Mouse (Mus musculus): ENCODE data around the gene Gpr107. TPM values are rescaled to one million over a fixed set of nuclear protein-coding genes. Genes with fewer than 3 reads are reported as not detected.

The Gpr107 gene
- polyA plus RNA-seq, 1 experiment: 92.5 TPM

DNA sequence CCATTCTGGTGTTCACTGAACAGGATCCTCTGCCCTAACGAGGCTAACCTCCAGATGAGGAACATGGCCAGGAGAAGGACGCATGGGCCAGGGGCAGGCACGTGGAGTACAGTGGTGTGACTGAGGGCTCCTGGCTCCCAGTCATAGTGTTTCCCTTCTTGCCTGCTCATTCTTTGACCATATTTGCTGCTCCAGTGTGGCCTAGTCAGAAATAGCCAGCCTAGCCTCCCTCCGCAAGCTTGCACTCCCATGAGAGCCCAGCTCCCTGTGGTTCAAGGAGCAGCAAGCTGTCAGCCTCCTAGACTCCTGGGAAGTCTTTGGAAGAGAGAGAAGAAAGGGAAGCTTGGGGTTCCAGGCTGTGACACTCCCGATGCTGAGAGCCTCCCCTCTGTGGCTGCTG lies 52.6 kb downstream of the Gpr107 start:
- Histone ChIP-seq H3K4me1 (ENCODE audit: control insufficient read depth, insufficient read depth, low read length) (no peaks in the 10 kb centered on the region), H3K27ac (ENCODE audit: insufficient read depth, low read length) (no peak overlapping the region), H3K4me3 (ENCODE audit: insufficient read depth, low read length) (no peak overlapping the region)
- TF ChIP-seq CTCF (IDR thresholded peaks at IDR 0.05; ENCODE audit: borderline replicate concordance, insufficient read depth, low read length): no peak
- TF ChIP-seq POLR2A (IDR thresholded peaks at IDR 0.05; ENCODE audit: low read depth, low read length): no peak

DNA sequence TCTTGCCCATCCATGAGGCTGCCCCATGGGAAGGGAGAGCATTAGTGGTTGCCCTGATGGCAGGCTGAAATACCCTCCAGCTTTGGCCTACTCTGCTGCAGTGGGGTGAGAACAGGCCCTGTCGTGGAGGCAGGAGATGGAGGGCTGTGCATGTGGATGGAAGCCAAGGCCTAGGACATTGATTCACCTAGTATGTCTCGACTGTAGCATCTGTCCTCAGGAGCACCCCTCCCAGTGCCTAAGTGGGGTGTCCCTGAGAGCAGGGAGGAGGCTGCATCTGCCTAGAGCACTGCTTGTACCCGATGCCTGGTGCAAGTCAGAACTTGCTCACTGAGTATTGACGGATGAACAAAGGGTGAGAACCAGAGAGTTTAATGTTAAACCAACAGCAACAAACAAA lies 54.1 kb downstream of the Gpr107 start:
- Histone ChIP-seq H3K4me3 (ENCODE audit: insufficient read depth, low read length) (no peak overlapping the region), H3K27ac (ENCODE audit: insufficient read depth, low read length) (no peak overlapping the region), H3K4me1 (ENCODE audit: control insufficient read depth, insufficient read depth, low read length) (no peaks in the 10 kb centered on the region)
- no peak for TF ChIP-seq POLR2A (IDR thresholded peaks at IDR 0.05; ENCODE audit: low read depth, low read length)
- TF ChIP-seq CTCF (IDR thresholded peaks at IDR 0.05; ENCODE audit: borderline replicate concordance, insufficient read depth, low read length): no peak

DNA sequence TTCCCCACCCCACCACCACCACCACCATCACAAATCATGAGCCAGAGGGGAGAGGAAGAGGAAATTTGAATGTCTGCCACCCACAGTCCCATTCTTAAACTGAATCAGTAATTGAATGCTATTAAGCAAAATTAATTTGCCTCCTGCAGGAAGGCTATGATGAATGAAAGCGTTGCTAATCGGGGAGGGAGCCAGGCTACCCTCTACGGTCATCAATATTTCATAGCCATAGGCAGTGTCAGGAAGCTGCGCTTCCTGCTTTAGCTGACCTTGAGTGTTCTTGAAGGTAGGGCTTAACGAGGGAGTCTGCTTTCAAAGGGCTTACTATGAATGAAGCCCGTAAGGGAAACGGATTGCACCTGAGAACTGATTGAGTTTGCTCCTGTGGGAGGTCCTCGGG lies 54.8 kb downstream of the Gpr107 start:
- TF ChIP-seq POLR2A (IDR thresholded peaks at IDR 0.05; ENCODE audit: low read depth, low read length) (no peak), CTCF (IDR thresholded peaks at IDR 0.05; ENCODE audit: borderline replicate concordance, insufficient read depth, low read length) (no peak)
- H3K4me1 ChIP-seq (ENCODE audit: control insufficient read depth, insufficient read depth, low read length): no peaks in the 10 kb centered on the region
- no peak overlapping the region for H3K27ac ChIP-seq (ENCODE audit: insufficient read depth, low read length)
- H3K4me3 ChIP-seq (ENCODE audit: insufficient read depth, low read length): no peak overlapping the region

DNA sequence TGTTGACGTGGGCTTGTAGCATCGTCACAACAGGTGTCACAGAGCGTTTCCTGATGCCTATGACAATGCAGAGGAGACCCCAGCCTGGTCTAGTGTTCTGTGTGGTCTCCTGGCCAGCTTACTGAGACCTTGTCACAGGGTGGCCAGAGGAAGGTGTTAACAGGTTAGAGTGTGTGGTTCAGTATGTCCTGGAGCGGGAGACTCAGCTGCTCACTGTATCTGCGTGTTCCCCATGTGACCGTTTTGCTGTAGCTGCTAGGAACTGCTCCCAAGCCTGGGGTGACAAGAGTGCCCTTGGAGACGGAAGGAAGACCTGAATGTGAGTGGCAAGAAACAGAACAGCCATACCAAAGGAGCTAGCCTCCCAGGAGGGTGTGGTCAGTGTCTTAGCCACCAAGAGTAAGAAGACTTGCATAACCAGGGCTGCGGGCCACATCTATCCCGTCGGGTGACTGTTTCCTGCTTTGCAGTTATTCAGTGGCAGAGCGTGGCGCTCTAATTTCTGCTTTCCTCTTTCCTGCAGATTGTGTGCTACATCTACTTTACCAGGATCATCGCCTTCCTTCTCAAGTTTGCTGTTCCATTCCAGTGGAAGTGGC lies 56.5 kb downstream of the Gpr107 start:
- Histone ChIP-seq H3K4me3 (ENCODE audit: insufficient read depth, low read length) (no peak overlapping the region), H3K4me1 (ENCODE audit: control insufficient read depth, insufficient read depth, low read length) (no peaks in the 10 kb centered on the region), H3K27ac (ENCODE audit: insufficient read depth, low read length) (no peak overlapping the region)
- TF ChIP-seq POLR2A (IDR thresholded peaks at IDR 0.05; ENCODE audit: low read depth, low read length): no peak
- TF ChIP-seq CTCF (IDR thresholded peaks at IDR 0.05; ENCODE audit: borderline replicate concordance, insufficient read depth, low read length): no peak

DNA sequence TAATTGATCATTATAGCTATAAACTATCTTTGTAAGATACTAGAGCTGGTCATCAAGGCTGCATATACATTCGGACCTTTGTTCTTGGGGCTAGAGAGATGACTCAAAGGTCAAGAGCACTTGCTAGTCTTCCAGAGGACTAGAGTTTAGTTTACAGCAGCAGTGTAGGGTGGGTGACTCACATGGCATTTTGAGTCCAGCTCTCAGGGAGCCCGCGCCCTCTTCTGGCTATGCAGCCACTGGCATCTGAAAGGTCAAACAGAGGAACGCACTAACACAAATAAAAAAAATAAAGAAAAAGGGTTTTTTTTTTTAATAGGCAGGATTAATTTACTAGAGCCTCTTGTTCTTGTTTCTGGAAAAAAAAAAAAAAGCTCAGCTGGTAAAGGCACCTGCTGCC lies 57.4 kb downstream of the Gpr107 start:
- no peak overlapping the region for H3K4me3 ChIP-seq (ENCODE audit: insufficient read depth, low read length)
- H3K4me1 ChIP-seq (ENCODE audit: control insufficient read depth, insufficient read depth, low read length): no peaks in the 10 kb centered on the region
- TF ChIP-seq POLR2A (IDR thresholded peaks at IDR 0.05; ENCODE audit: low read depth, low read length) (no peak), CTCF (IDR thresholded peaks at IDR 0.05; ENCODE audit: borderline replicate concordance, insufficient read depth, low read length) (0 out of 2 replicates have a peak, but pooled peaks have one; percentile 27)

DNA sequence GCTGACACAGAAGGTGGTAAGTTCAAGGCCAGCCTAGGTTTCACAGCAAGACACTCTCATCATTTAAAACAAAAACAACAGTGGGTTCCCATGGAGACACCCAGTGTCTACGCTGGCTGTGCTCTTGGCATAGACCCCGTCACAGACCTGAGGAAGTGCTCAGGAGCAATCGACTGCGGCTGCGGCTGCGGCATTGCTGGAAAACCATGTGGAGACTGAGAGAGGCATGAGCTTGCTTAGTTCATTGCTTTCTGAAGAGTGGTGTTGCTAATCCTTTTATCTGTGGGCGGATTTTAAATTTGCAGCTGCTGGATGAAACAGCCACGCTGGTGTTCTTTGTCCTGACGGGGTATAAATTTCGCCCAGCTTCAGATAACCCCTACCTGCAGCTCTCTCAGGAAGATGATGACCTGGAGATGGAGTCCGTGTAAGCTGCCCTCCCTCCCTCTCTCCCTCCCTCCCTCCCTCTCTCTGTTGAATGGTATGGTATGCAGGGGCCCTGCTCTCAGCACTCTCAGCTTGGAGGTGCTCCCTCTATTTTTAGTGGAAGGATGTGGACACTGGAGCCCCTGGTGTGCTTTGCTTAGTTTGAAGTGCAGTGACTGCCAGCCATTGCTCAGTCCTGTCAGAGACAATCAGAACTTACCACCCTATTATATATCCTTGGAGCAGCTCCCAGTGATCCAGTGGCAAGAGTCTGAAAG lies 58.2 kb downstream of the Gpr107 start:
- no peak for TF ChIP-seq CTCF (IDR thresholded peaks at IDR 0.05; ENCODE audit: borderline replicate concordance, insufficient read depth, low read length)
- no peak for TF ChIP-seq POLR2A (IDR thresholded peaks at IDR 0.05; ENCODE audit: low read depth, low read length)
- H3K4me3 ChIP-seq (ENCODE audit: insufficient read depth, low read length): no peak overlapping the region
- no peak overlapping the region for H3K27ac ChIP-seq (ENCODE audit: insufficient read depth, low read length)
- no peaks in the 10 kb centered on the region for H3K4me1 ChIP-seq (ENCODE audit: control insufficient read depth, insufficient read depth, low read length)

More for the DNA sequence above, 57.4 kb downstream of the Gpr107 start:
- no peak overlapping the region for H3K27ac ChIP-seq (ENCODE audit: insufficient read depth, low read length)

DNA sequence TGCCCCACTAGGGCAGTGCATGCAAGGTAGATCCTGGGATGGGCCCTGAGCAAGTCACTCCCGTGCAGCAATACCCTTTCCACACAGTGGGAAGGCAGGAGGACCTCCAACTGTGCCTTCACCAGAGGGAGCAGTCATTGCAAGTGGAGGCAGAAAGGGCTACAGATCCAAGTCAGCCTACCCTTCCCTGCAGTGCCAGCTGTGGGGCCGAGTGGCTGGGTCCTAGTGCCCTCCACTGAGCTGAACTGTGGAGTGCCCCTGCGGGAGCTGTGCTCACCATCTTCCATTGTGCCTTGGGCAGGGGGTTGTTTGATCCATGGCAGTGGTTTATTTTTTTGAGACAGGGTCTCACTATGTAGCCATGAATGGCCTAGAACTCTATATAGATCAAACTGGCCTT lies 59.1 kb downstream of the Gpr107 start:
- no peak overlapping the region for H3K4me3 ChIP-seq (ENCODE audit: insufficient read depth, low read length)
- no peak overlapping the region for H3K27ac ChIP-seq (ENCODE audit: insufficient read depth, low read length)
- TF ChIP-seq POLR2A (IDR thresholded peaks at IDR 0.05; ENCODE audit: low read depth, low read length): no peak
- no peak for TF ChIP-seq CTCF (IDR thresholded peaks at IDR 0.05; ENCODE audit: borderline replicate concordance, insufficient read depth, low read length)
- no peaks in the 10 kb centered on the region for H3K4me1 ChIP-seq (ENCODE audit: control insufficient read depth, insufficient read depth, low read length)

DNA sequence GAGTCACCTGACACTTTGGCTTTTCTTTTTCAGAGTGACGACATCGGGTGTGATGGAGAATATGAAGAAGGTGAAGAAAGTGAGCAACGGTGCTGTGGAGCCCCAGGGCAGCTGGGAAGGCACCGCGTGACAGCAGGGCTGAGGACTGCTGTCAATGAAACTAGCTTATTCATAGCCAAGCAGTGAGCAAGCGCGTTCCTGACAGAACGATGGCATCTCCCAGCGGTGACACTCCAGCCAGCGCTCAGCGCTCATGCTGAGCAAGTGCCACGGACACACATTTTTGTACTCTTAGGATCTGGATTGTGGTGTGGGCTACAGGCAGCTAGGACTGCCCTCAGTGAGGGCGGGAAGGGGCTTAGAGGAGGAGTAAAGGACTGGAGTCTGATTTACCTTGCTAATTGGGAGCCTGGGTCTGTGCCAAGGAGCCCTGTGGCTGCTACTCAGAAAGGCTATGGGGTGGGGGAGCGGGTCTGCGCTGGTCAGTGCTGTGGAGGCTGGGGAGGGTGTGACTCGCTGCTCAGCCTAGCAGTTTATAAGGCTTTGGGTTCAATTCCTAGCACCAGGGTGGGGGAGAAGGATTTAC lies 62.2 kb downstream of the Gpr107 start:
- H3K4me1 ChIP-seq (ENCODE audit: control insufficient read depth, insufficient read depth, low read length): no peaks in the 10 kb centered on the region
- H3K4me3 ChIP-seq (ENCODE audit: insufficient read depth, low read length): no peak overlapping the region
- no peak for TF ChIP-seq POLR2A (IDR thresholded peaks at IDR 0.05; ENCODE audit: low read depth, low read length)
- TF ChIP-seq CTCF (IDR thresholded peaks at IDR 0.05; ENCODE audit: borderline replicate concordance, insufficient read depth, low read length): no peak
- no peak overlapping the region for H3K27ac ChIP-seq (ENCODE audit: insufficient read depth, low read length)

DNA sequence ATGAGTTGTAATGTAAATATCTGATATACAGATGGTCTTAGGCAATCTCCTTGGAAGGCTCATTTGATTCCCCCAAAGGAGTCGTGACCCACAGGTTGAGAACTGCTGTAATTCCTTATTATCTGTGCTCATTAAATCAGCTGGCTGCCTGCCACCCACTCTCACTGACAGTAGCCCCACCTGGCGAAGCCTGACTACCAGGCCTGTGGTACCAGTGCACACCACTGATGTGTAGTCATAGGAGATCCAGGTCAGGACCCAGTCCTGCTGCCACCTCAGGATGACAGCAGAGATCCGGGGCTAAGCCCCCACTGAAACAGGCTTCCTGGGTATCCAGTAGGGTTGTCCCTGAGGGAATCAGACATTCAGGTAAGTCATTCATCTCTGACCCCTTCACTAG lies 66.5 kb downstream of the Gpr107 start:
- Histone ChIP-seq H3K4me3 (ENCODE audit: insufficient read depth, low read length) (no peak overlapping the region), H3K4me1 (ENCODE audit: control insufficient read depth, insufficient read depth, low read length) (no peaks in the 10 kb centered on the region), H3K27ac (ENCODE audit: insufficient read depth, low read length) (no peak overlapping the region)
- no peak for TF ChIP-seq POLR2A (IDR thresholded peaks at IDR 0.05; ENCODE audit: low read depth, low read length)
- no peak for TF ChIP-seq CTCF (IDR thresholded peaks at IDR 0.05; ENCODE audit: borderline replicate concordance, insufficient read depth, low read length)

DNA sequence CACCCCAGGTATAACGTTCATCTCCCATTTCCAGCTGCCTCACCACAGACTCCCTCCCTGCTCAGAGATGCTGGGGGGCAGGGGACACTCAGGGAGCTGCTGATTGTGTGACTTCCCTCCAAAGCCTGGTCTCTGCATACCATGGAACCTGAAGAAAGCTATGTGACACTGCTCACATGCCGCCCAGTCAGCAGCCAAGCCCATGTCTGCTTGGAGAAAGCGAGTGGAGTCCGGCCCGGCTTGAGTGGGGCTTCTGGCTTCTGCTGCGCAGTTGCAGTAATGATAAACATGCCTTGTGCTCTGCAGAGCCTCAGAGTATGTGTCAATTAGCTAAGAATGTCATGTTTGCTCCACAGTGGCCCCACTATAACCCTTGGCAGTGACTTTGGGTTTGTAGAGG lies 67.4 kb downstream of the Gpr107 start:
- no peaks in the 10 kb centered on the region for H3K4me1 ChIP-seq (ENCODE audit: control insufficient read depth, insufficient read depth, low read length)
- TF ChIP-seq POLR2A (IDR thresholded peaks at IDR 0.05; ENCODE audit: low read depth, low read length) (no peak), CTCF (IDR thresholded peaks at IDR 0.05; ENCODE audit: borderline replicate concordance, insufficient read depth, low read length) (no peak)
- H3K27ac ChIP-seq (ENCODE audit: insufficient read depth, low read length): no peak overlapping the region
- H3K4me3 ChIP-seq (ENCODE audit: insufficient read depth, low read length): no peak overlapping the region
